Mouse (Mus musculus): ENCODE data around the gene Zbtb16. TPM values are rescaled to one million over a fixed set of nuclear protein-coding genes. Genes with fewer than 3 reads are reported as not detected.

Gene Zbtb16
- polyA plus RNA-seq, 1 experiment from 2014 or later, result 0.15 TPM

- in situ Hi-C loops (cut with MboI; ENCODE audit: low pct_unique_long_range_greater_than_20kb), result no loop called here
- POLR2A ChIA-PET, result no interaction called here
- DNase-seq (ENCODE audit: low read depth, low spot score) (no peak), ATAC-seq (no peak)
- H3K27me3 ChIP-seq, result peaks cover 44% of the 10 kb centered on the region
- no peak for TF ChIP-seq CTCF (IDR thresholded peaks at IDR 0.05)
- CTCF ChIA-PET, result no interaction called here
Observed at GRCm38 (mm10) chr9:48839568-48839967, 3.5 kb upstream of the Zbtb16 start.

- POLR2A ChIA-PET, result no interaction called here
Observed at GRCm38 (mm10) chr9:48838346-48838745, 2.3 kb upstream of the Zbtb16 start.

GRCm38 (mm10) chr9:48837181-48837580 is 1.2 kb upstream of the Zbtb16 start:
- CTCF ChIA-PET, result no interaction called here
- POLR2A ChIA-PET, result interaction anchor here (0.7 kb wide), 1 partner anchor 10 kb away, joined by 3 read pairs; no protein-coding TSS in a partner anchor
- no peak for TF ChIP-seq CTCF (IDR thresholded peaks at IDR 0.05)
- in situ Hi-C loops (cut with MboI; ENCODE audit: low pct_unique_long_range_greater_than_20kb), result no loop called here
- no peak for DNase-seq (ENCODE audit: low read depth, low spot score)
- peaks cover 55% of the 10 kb centered on the region for H3K27me3 ChIP-seq
- ATAC-seq, result no peak

More at GRCm38 (mm10) chr9:48838346-48838745, 2.3 kb upstream of the Zbtb16 start:
- DNase-seq (ENCODE audit: low read depth, low spot score) (no peak), ATAC-seq (no peak)
- in situ Hi-C loops (cut with MboI; ENCODE audit: low pct_unique_long_range_greater_than_20kb), result no loop called here
- H3K27me3 ChIP-seq, result peaks cover 49% of the 10 kb centered on the region
- CTCF ChIA-PET, result interaction anchor here (0.6 kb wide), 1 partner anchor 47 kb away, joined by 3 read pairs; no protein-coding TSS in a partner anchor
- no peak for TF ChIP-seq CTCF (IDR thresholded peaks at IDR 0.05)

- CTCF ChIA-PET, result no interaction called here
- ATAC-seq (no peak), DNase-seq (ENCODE audit: low read depth, low spot score) (no peak)
- in situ Hi-C loops (cut with MboI; ENCODE audit: low pct_unique_long_range_greater_than_20kb), result no loop called here
- POLR2A ChIA-PET, result interaction anchor here (0.7 kb wide), 1 partner anchor 11 kb away, joined by 3 read pairs; no protein-coding TSS in a partner anchor
- peaks cover 57% of the 10 kb centered on the region for H3K27me3 ChIP-seq
- no peak for TF ChIP-seq CTCF (IDR thresholded peaks at IDR 0.05)
Observed at GRCm38 (mm10) chr9:48836566-48836930, 526 bp upstream of the Zbtb16 start.

- POLR2A ChIA-PET, result no interaction called here
Observed at GRCm38 (mm10) chr9:48834541-48835411, 1.2 kb downstream of the Zbtb16 start.

GRCm38 (mm10) chr9:48834006-48834405 is 2.0 kb downstream of the Zbtb16 start:
- no peak for TF ChIP-seq CTCF (IDR thresholded peaks at IDR 0.05)
- no peak for DNase-seq (ENCODE audit: low read depth, low spot score)
- CTCF ChIA-PET, result interaction anchor here (1.0 kb wide), 1 partner anchor 10 kb away, joined by 3 read pairs; no protein-coding TSS in a partner anchor
- H3K27me3 ChIP-seq, result peaks cover 57% of the 10 kb centered on the region
- POLR2A ChIA-PET, result no interaction called here
- no peak for ATAC-seq
- in situ Hi-C loops (cut with MboI; ENCODE audit: low pct_unique_long_range_greater_than_20kb), result no loop called here

More at GRCm38 (mm10) chr9:48834541-48835411, 1.2 kb downstream of the Zbtb16 start:
- CTCF ChIA-PET, result interaction anchor here (1.0 kb wide), 1 partner anchor 10 kb away, joined by 3 read pairs; no protein-coding TSS in a partner anchor
- TF ChIP-seq CTCF (IDR thresholded peaks at IDR 0.05), result no peak
- in situ Hi-C loops (cut with MboI; ENCODE audit: low pct_unique_long_range_greater_than_20kb), result no loop called here
- ATAC-seq (no peak), DNase-seq (ENCODE audit: low read depth, low spot score) (no peak)
- H3K27me3 ChIP-seq, result peaks cover 57% of the 10 kb centered on the region

- peaks cover 52% of the 10 kb centered on the region for H3K27me3 ChIP-seq
- in situ Hi-C loops (cut with MboI; ENCODE audit: low pct_unique_long_range_greater_than_20kb), result no loop called here
- DNase-seq (ENCODE audit: low read depth, low spot score) (no peak), ATAC-seq (no peak)
- TF ChIP-seq CTCF (IDR thresholded peaks at IDR 0.05), result no peak
- CTCF ChIA-PET, result no interaction called here
- POLR2A ChIA-PET, result no interaction called here
Observed at GRCm38 (mm10) chr9:48833493-48833892, 2.5 kb downstream of the Zbtb16 start.

GRCm38 (mm10) chr9:48832473-48833100 is 3.4 kb downstream of the Zbtb16 start:
- POLR2A ChIA-PET, result no interaction called here

GRCm38 (mm10) chr9:48831560-48832460 is 4.2 kb downstream of the Zbtb16 start:
- no peak for ATAC-seq
- POLR2A ChIA-PET, result no interaction called here
- in situ Hi-C loops (cut with MboI; ENCODE audit: low pct_unique_long_range_greater_than_20kb), result no loop called here

More at GRCm38 (mm10) chr9:48832473-48833100, 3.4 kb downstream of the Zbtb16 start:
- CTCF ChIA-PET, result no interaction called here
- peaks cover 46% of the 10 kb centered on the region for H3K27me3 ChIP-seq
- DNase-seq (ENCODE audit: low read depth, low spot score), result no peak
- in situ Hi-C loops (cut with MboI; ENCODE audit: low pct_unique_long_range_greater_than_20kb), result no loop called here
- TF ChIP-seq CTCF (IDR thresholded peaks at IDR 0.05), result no peak
- ATAC-seq, result no peak

GRCm38 (mm10) chr9:48828839-48829238 is 7.2 kb downstream of the Zbtb16 start:
- ChIA-PET POLR2A (no interaction called here), CTCF (no interaction called here)
- DNase-seq (ENCODE audit: low read depth, low spot score) (no peak), ATAC-seq (no peak)
- TF ChIP-seq CTCF (IDR thresholded peaks at IDR 0.05), result no peak
- in situ Hi-C loops (cut with MboI; ENCODE audit: low pct_unique_long_range_greater_than_20kb), result no loop called here
- H3K27me3 ChIP-seq, result peaks cover 20% of the 10 kb centered on the region

More at GRCm38 (mm10) chr9:48831560-48832460, 4.2 kb downstream of the Zbtb16 start:
- DNase-seq (ENCODE audit: low read depth, low spot score), result no peak
- H3K27me3 ChIP-seq, result peaks cover 41% of the 10 kb centered on the region
- CTCF ChIA-PET, result no interaction called here
- TF ChIP-seq CTCF (IDR thresholded peaks at IDR 0.05), result no peak

Measured in Patski (cell line).